Mouse (Mus musculus) cortical plate, adult 2 months (tissue): Measurements from ENCODE around the gene Foxn3.

Experiments
- CTCF ChIP-seq: fragments of 200-500 bp; IDR thresholded peaks from 2 replicates; pipeline ENCODE4 v1.5.1; 2011; ENCODE audit warnings: mild to moderate bottlenecking, control low read depth, low read length; ENCODE audit not compliant: insufficient read depth; ENCODE audit errors: extremely low read depth
- POLR2A ChIP-seq: fragments of 200-500 bp; IDR thresholded peaks from 2 replicates; pipeline ENCODE4 v1.6.1; 2011; ENCODE audit warnings: mild to moderate bottlenecking, low read length, control low read depth; ENCODE audit not compliant: insufficient read depth; ENCODE audit errors: extremely low read depth

DNA sequence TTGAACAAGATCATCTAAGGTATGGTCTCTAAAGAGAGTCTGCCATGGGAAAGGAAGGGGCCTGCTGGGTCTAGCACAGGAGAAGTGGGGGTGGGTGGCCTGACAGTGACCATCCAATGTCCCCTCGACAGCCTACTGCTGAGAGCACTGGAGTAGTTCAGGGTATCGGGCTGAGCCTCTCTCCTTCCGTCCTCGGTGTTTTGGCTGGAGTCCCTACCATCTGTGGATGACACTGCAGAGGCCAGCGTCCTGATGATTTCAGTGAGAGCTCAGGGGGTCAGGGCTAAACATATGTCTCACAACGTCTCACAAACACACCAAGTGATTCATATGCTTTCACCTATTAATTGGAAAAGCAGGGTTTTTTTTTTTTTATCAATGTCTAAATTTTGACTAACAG lies 199.2 kb downstream of the Foxn3 start:
- TF ChIP-seq POLR2A: no peak
- TF ChIP-seq CTCF: no peak
